Mouse (Mus musculus) hindbrain, embryonic 14.5 days (tissue): ENCODE measurements at regions not wholly inside any gene's neighbourhood (a gene's known extent, or its start where the extent isn't known, plus 50 kb on each side); places are given as distances from the start of the nearest gene placed in this dataset.

Experiments
- ATAC-seq: fragments of 200-750 bp; cut with Nextera tagmentation; 2 replicates; pipeline ENCODE4 v1.8.0; 2017; ENCODE audit warnings: moderate number of reproducible peaks, mild to moderate bottlenecking, moderate TSS enrichment, moderate library complexity; ENCODE audit not compliant: low FRiP score
- DNase-seq: peaks from one replicate; pipeline ENCODE4 v3.0.0-alpha.2; 2015; ENCODE audit warnings: low spot score
- H3K27ac ChIP-seq: fragments of 300-500 bp; sonication (generic); 2 replicates; pipeline ENCODE4 v1.5.1; 2014; ENCODE audit warnings: mild to moderate bottlenecking, moderate library complexity
- H3K27me3 ChIP-seq: fragments of 300-500 bp; sonication (generic); 2 replicates; pipeline ENCODE4 v1.6.1; 2014; ENCODE audit warnings: mild to moderate bottlenecking, low read length, mixed read lengths; ENCODE audit not compliant: control insufficient read depth, insufficient read depth
- H3K36me3 ChIP-seq: fragments of 300-500 bp; sonication (generic); replicated peaks from 2 replicates; pipeline ENCODE4 v1.6.1; 2014; ENCODE audit not compliant: control insufficient read depth, insufficient read depth
- H3K4me1 ChIP-seq: fragments of 300-500 bp; sonication (generic); replicated peaks from 2 replicates; pipeline ENCODE4 v1.6.1; 2014; ENCODE audit warnings: antibody characterized with exemption, low read length, mixed read lengths; ENCODE audit not compliant: control insufficient read depth, insufficient read depth
- H3K4me2 ChIP-seq: fragments of 300-500 bp; sonication (generic); replicated peaks from 2 replicates; pipeline ENCODE4 v1.6.1; 2014; ENCODE audit warnings: mild to moderate bottlenecking, moderate library complexity
- H3K4me3 ChIP-seq: fragments of 300-500 bp; sonication (generic); replicated peaks from 2 replicates; pipeline ENCODE4 v1.5.1; 2014; ENCODE audit warnings: mild to moderate bottlenecking, low read length
- H3K9ac ChIP-seq: fragments of 300-500 bp; sonication (generic); 2 replicates; pipeline ENCODE4 v1.6.1; 2014
- H3K9me3 ChIP-seq: fragments of 300-500 bp; sonication (generic); 2 replicates; pipeline ENCODE4 v1.6.1; 2016; ENCODE audit warnings: low read length; ENCODE audit not compliant: control insufficient read depth
- WGBS: fragments of 180-500 bp; shearing (Covaris S2); extraction: QIAGEN DNeasy Blood & Tissue Kit; methylation state at CpG from one replicate; pipeline ENCODE4 v1.1.7; 2014; 5-methylcytosine and 5-hydroxymethylcytosine counted together

GRCm38 (mm10) chr16:87190471-87190870, 163.5 kb upstream of the N6amt1 start:
- WGBS, result 90% methylated on average over 4 of the region's 4 CpGs
- H3K4me3 ChIP-seq, result no peak overlapping the region
- DNase-seq, result no peak
- no peak overlapping the region for H3K4me2 ChIP-seq
- H3K27me3 ChIP-seq, result no peaks in the 10 kb centered on the region
- H3K36me3 ChIP-seq, result no peaks in the 10 kb centered on the region
- ATAC-seq, result no peak
- H3K9ac ChIP-seq, result no peak overlapping the region
- H3K27ac ChIP-seq, result no peak overlapping the region
- no peaks in the 10 kb centered on the region for H3K9me3 ChIP-seq
- H3K4me1 ChIP-seq, result no peaks in the 10 kb centered on the region

- DNase-seq (no peak), ATAC-seq (no peak)
- Histone ChIP-seq H3K4me1 (no peaks in the 10 kb centered on the region), H3K4me3 (no peak overlapping the region), H3K27me3 (no peaks in the 10 kb centered on the region), H3K27ac (no peak overlapping the region), H3K9me3 (no peaks in the 10 kb centered on the region), H3K9ac (no peak overlapping the region), H3K36me3 (no peaks in the 10 kb centered on the region), H3K4me2 (no peak overlapping the region)
- 78% methylated on average over 2 of the region's 2 CpGs for WGBS
These were observed 165.2 kb upstream of the N6amt1 start for GRCm38 (mm10) chr16:87188737-87189136.

- Histone ChIP-seq H3K4me3 (no peak overlapping the region), H3K27ac (no peak overlapping the region), H3K9ac (no peak overlapping the region), H3K4me2 (no peak overlapping the region), H3K36me3 (no peaks in the 10 kb centered on the region), H3K4me1 (no peaks in the 10 kb centered on the region), H3K27me3 (no peaks in the 10 kb centered on the region), H3K9me3 (no peaks in the 10 kb centered on the region)
- ATAC-seq, result no peak
- DNase-seq, result no peak
- 62% methylated on average over 4 of the region's 4 CpGs for WGBS
These were observed 181.6 kb upstream of the N6amt1 start for GRCm38 (mm10) chr16:87172395-87172794.

GRCm38 (mm10) chr16:87139301-87139700, 214.7 kb upstream of the N6amt1 start:
- H3K9ac ChIP-seq, result no peak overlapping the region
- no peak for DNase-seq
- H3K27me3 ChIP-seq, result no peaks in the 10 kb centered on the region
- no peak overlapping the region for H3K27ac ChIP-seq
- no peaks in the 10 kb centered on the region for H3K4me1 ChIP-seq
- H3K36me3 ChIP-seq, result no peaks in the 10 kb centered on the region
- no peak for ATAC-seq
- no peak overlapping the region for H3K4me3 ChIP-seq
- H3K4me2 ChIP-seq, result no peak overlapping the region
- no peaks in the 10 kb centered on the region for H3K9me3 ChIP-seq
- WGBS, result 95% methylated on average over 2 of the region's 2 CpGs

- H3K9me3 ChIP-seq, result no peaks in the 10 kb centered on the region
- ATAC-seq (no peak), DNase-seq (no peak)
- no peaks in the 10 kb centered on the region for H3K4me1 ChIP-seq
- no peak overlapping the region for H3K9ac ChIP-seq
- no peak overlapping the region for H3K27ac ChIP-seq
- H3K4me3 ChIP-seq, result no peak overlapping the region
- H3K27me3 ChIP-seq, result no peaks in the 10 kb centered on the region
- no peak overlapping the region for H3K4me2 ChIP-seq
- H3K36me3 ChIP-seq, result no peaks in the 10 kb centered on the region
- 88% methylated on average over 1 of the region's 1 CpGs for WGBS
These were observed 217.5 kb upstream of the N6amt1 start for GRCm38 (mm10) chr16:87136503-87136902.

GRCm38 (mm10) chr16:87134452-87134851, 219.5 kb upstream of the N6amt1 start:
- Histone ChIP-seq H3K4me3 (no peak overlapping the region), H3K36me3 (no peaks in the 10 kb centered on the region), H3K9me3 (no peaks in the 10 kb centered on the region), H3K4me2 (no peak overlapping the region), H3K27ac (no peak overlapping the region), H3K9ac (no peak overlapping the region), H3K4me1 (no peaks in the 10 kb centered on the region), H3K27me3 (no peaks in the 10 kb centered on the region)
- DNase-seq (no peak), ATAC-seq (no peak)

GRCm38 (mm10) chr16:87133874-87134273, 220.1 kb upstream of the N6amt1 start:
- H3K27me3 ChIP-seq, result no peaks in the 10 kb centered on the region
- no peak overlapping the region for H3K9ac ChIP-seq
- no peak for ATAC-seq
- no peaks in the 10 kb centered on the region for H3K9me3 ChIP-seq
- no peak overlapping the region for H3K4me2 ChIP-seq
- no peak overlapping the region for H3K27ac ChIP-seq
- no peaks in the 10 kb centered on the region for H3K4me1 ChIP-seq
- DNase-seq, result no peak
- H3K4me3 ChIP-seq, result no peak overlapping the region
- WGBS, result 87% methylated on average over 6 of the region's 6 CpGs
- H3K36me3 ChIP-seq, result no peaks in the 10 kb centered on the region

- Histone ChIP-seq H3K9me3 (no peaks in the 10 kb centered on the region), H3K27ac (no peak overlapping the region), H3K27me3 (no peaks in the 10 kb centered on the region), H3K36me3 (no peaks in the 10 kb centered on the region), H3K4me3 (no peak overlapping the region), H3K4me1 (no peaks in the 10 kb centered on the region), H3K9ac (no peak overlapping the region), H3K4me2 (no peak overlapping the region)
- WGBS, result 91% methylated on average over 4 of the region's 4 CpGs
- no peak for ATAC-seq
- no peak for DNase-seq
These were observed 221.9 kb upstream of the N6amt1 start for GRCm38 (mm10) chr16:87132082-87132481.

- Histone ChIP-seq H3K9me3 (no peaks in the 10 kb centered on the region), H3K4me2 (no peak overlapping the region), H3K27me3 (no peaks in the 10 kb centered on the region), H3K9ac (no peak overlapping the region), H3K36me3 (no peaks in the 10 kb centered on the region), H3K4me1 (no peaks in the 10 kb centered on the region), H3K4me3 (no peak overlapping the region), H3K27ac (no peak overlapping the region)
- WGBS, result 73% methylated on average over 12 of the region's 12 CpGs
- ATAC-seq (no peak), DNase-seq (no peak)
These were observed 223.0 kb upstream of the N6amt1 start for GRCm38 (mm10) chr16:87130733-87131640.
